Mouse (Mus musculus) stomach, postnatal 0 days (tissue): Measurements from ENCODE around the gene Csdc2. TPM values are rescaled to one million over a fixed set of nuclear protein-coding genes. Genes with fewer than 3 reads are reported as not detected.
"Not testable (repeated sequence)": the region's sequence is repeated elsewhere in the genome, so short reads cannot be mapped to it uniquely, and the experiment has no call there.

Experiments
- ATAC-seq: fragments of 200-750 bp; cut with Nextera tagmentation; 2 replicates; pipeline ENCODE4 v1.8.0; 2017; ENCODE audit not compliant: low FRiP score, low TSS enrichment
- DNase-seq: peaks from one replicate; pipeline ENCODE4 v3.0.0-alpha.2; 2016; ENCODE audit warnings: low spot score
- H3K27ac ChIP-seq: fragments of 300-500 bp; sonication (generic); replicated peaks from 2 replicates; pipeline ENCODE4 v1.5.1; 2014; ENCODE audit warnings: mild to moderate bottlenecking, control low read depth
- H3K27me3 ChIP-seq: fragments of 300-500 bp; sonication (generic); 2 replicates; pipeline ENCODE4 v1.6.1; 2014; ENCODE audit warnings: low read length; ENCODE audit not compliant: control insufficient read depth, insufficient read depth
- H3K36me3 ChIP-seq: fragments of 300-500 bp; sonication (generic); 2 replicates; pipeline ENCODE4 v1.6.1; 2014; ENCODE audit warnings: low read length, mixed read lengths; ENCODE audit not compliant: control insufficient read depth, insufficient read depth
- H3K4me1 ChIP-seq: fragments of 300-500 bp; sonication (generic); replicated peaks from 2 replicates; pipeline ENCODE4 v1.6.1; 2014; ENCODE audit warnings: antibody characterized with exemption; ENCODE audit not compliant: control insufficient read depth, insufficient read depth
- H3K4me2 ChIP-seq: fragments of 300-500 bp; sonication (generic); replicated peaks from 2 replicates; pipeline ENCODE4 v1.6.1; 2014; ENCODE audit warnings: low read depth, mild to moderate bottlenecking, control low read depth, moderate library complexity
- H3K4me3 ChIP-seq: fragments of 300-500 bp; sonication (generic); 2 replicates; pipeline ENCODE4 v1.5.1; 2014; ENCODE audit warnings: low read depth, low read length, control low read depth
- H3K9ac ChIP-seq: fragments of 300-500 bp; sonication (generic); 2 replicates; pipeline ENCODE4 v1.6.1; 2014; ENCODE audit warnings: mild to moderate bottlenecking, low read length, control low read depth, mixed read lengths
- H3K9me3 ChIP-seq: fragments of 300-500 bp; sonication (generic); 2 replicates; pipeline ENCODE4 v1.6.1; 2016; ENCODE audit warnings: low read length; ENCODE audit not compliant: control insufficient read depth
- CTCF ChIP-seq: IDR thresholded peaks from 2 replicates; pipeline ENCODE4 v1.5.1; 2016; ENCODE audit warnings: antibody characterized with exemption, low read depth, mild to moderate bottlenecking, moderate library complexity
- EP300 ChIP-seq: optimal IDR thresholded peaks from 2 replicates; pipeline ENCODE3; 2016; ENCODE audit warnings: antibody characterized with exemption
- WGBS: fragments of 180-500 bp; shearing (Covaris S2); extraction: QIAGEN DNeasy Blood & Tissue Kit; methylation state at CpG from one replicate; pipeline ENCODE4 v1.1.7; 2014; 5-methylcytosine and 5-hydroxymethylcytosine counted together
- polyA plus RNA-seq: library from polyadenylated mRNA; unstranded; fragments of >200 nt; fragmentation: Nextera tagmentation; extraction: Ambion mirVana; gene quantifications from 2 replicates; pipeline ENCODE4 v1.2.1, GENCODE M21; 2015

Csdc2 gene
- polyA plus RNA-seq, 1 experiment from 2014 or later = 9.7 TPM

GRCm38 (mm10) chr15:81967821-81968220, 31.3 kb downstream of the Csdc2 start:
- 87% methylated on average over 5 of the region's 5 CpGs for WGBS
- no peak overlapping the region for H3K27ac ChIP-seq
- no peak overlapping the region for H3K4me2 ChIP-seq
- TF ChIP-seq CTCF (no peak), EP300 (no peak)
- no peaks in the 10 kb centered on the region for H3K36me3 ChIP-seq
- H3K4me1 ChIP-seq = no peaks in the 10 kb centered on the region
- no peak overlapping the region for H3K4me3 ChIP-seq
- no peaks in the 10 kb centered on the region for H3K9me3 ChIP-seq
- no peak for DNase-seq
- H3K9ac ChIP-seq = no peak overlapping the region
- ATAC-seq = no peak
- no peaks in the 10 kb centered on the region for H3K27me3 ChIP-seq

GRCm38 (mm10) chr15:81968447-81968846, 31.9 kb downstream of the Csdc2 start:
- Histone ChIP-seq H3K4me3 (no peak overlapping the region), H3K27me3 (no peaks in the 10 kb centered on the region), H3K4me2 (no peak overlapping the region), H3K36me3 (no peaks in the 10 kb centered on the region), H3K4me1 (no peaks in the 10 kb centered on the region), H3K9me3 (no peaks in the 10 kb centered on the region), H3K27ac (no peak overlapping the region), H3K9ac (no peak overlapping the region)
- TF ChIP-seq EP300 (no peak), CTCF (no peak)
- 45% methylated on average over 2 of the region's 2 CpGs for WGBS
- ATAC-seq (no peak), DNase-seq (no peak)

DNA sequence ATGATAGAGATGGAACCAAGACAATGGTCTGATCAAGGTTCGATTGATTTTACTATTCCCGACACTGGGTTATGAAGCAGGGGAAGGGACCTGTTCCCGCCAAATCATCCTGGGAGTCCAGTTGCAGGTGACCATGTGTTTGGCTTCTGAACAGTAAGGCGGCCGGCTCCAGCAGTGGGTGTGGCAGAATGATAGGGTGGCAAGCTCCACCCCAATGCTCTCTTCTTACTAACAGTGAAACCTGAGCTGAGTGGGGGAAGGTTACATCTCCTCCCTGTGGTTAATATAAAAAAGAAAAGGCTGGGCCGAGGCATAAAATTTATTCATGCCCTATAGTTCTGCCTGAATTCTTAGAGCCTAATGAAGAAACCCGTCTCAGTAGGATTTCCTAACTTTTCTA, 32.6 kb downstream of the Csdc2 start:
- Histone ChIP-seq H3K4me3 (no peak overlapping the region), H3K9ac (no peak overlapping the region), H3K4me2 (no peak overlapping the region), H3K9me3 (no peaks in the 10 kb centered on the region), H3K27ac (no peak overlapping the region), H3K27me3 (no peaks in the 10 kb centered on the region), H3K4me1 (no peaks in the 10 kb centered on the region), H3K36me3 (no peaks in the 10 kb centered on the region)
- TF ChIP-seq CTCF (no peak), EP300 (no peak)
- DNase-seq (peak; percentile 56), ATAC-seq (no peak)
- WGBS = 44% methylated on average over 7 of the region's 7 CpGs

DNA sequence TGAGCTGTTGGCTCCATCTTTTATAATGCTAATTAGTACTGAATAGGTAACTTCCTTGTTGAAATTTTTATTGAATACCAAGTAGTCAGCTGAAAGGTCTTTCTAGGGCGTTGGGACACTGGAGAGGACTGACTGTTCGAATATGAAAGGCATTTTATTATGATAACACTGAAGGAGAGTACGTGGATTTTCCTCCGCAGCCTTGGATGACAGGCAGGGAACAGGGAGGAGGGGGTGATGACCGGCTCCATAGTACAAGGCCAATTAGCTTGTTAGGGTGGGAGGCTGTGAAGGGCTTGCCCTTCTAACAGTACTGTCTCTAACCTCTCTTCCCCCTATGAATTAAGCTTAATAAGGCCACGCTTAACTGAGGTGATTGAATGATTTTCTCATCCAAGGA, 33.1 kb downstream of the Csdc2 start:
- H3K27me3 ChIP-seq, DNase-seq, H3K4me3 ChIP-seq, H3K27ac ChIP-seq, H3K9me3 ChIP-seq, H3K4me1 ChIP-seq, ATAC-seq, H3K36me3 ChIP-seq, H3K9ac ChIP-seq, H3K4me2 ChIP-seq: not testable (repeated sequence)
- WGBS = 74% methylated on average over 6 of the region's 6 CpGs

DNA sequence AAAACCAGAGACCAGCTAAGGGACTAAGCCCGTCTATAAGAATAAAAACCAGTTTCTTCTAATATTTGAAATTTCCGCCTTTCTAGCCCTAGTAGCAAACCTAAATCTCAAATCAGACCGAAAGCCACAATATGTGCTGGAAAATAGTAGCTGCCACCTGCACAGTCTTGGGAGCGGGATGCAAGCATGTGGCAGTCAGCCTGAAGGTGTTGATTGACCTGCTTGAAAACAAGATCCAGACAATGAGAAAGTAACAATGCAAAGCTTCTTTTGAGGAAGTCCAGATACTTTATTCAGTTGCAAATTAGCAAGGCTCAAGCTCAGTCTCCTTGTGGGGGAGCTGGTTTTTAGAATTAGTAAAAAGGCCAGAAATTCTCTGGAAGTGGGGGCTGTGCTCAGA, 33.9 kb downstream of the Csdc2 start:
- H3K27me3 ChIP-seq, H3K4me3 ChIP-seq, DNase-seq, H3K9me3 ChIP-seq, H3K27ac ChIP-seq, ATAC-seq, H3K4me1 ChIP-seq, H3K4me2 ChIP-seq, H3K9ac ChIP-seq, H3K36me3 ChIP-seq: not testable (repeated sequence)
- WGBS = 93% methylated on average over 4 of the region's 4 CpGs

DNA sequence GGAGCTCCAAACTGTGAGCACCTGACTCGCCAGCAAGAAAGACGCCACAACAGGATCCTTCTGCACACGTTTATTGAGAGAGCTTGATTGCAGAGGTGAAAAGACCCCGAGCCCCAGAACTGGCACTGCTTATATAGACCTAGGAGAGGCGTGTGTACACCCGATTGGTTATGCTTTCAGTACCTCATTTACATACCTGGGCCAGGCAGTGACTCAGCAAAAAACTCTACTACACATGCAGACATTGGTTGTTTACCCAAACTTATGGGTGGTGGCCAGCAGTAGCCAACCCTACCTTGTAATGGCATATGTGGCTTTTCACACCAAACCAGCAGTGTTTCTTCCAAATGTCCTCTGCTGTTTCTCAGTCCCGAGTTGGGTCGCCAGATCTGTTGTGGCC, 38.6 kb downstream of the Csdc2 start:
- not testable (repeated sequence) for H3K4me3 ChIP-seq, H3K36me3 ChIP-seq, ATAC-seq, H3K4me2 ChIP-seq, H3K9me3 ChIP-seq, H3K27me3 ChIP-seq, DNase-seq, H3K4me1 ChIP-seq, H3K9ac ChIP-seq, H3K27ac ChIP-seq
- WGBS = 95% methylated on average over 8 of the region's 8 CpGs

- Histone ChIP-seq H3K4me3 (no peak within 1 kb of the TSS), H3K27ac (no peak within 1 kb of the TSS), H3K9me3 (no peaks in the 10 kb centered on the region), H3K4me2 (no peak within 1 kb of the TSS), H3K4me1 (no peaks in the 10 kb centered on the region), H3K27me3 (no peaks in the 10 kb centered on the region), H3K36me3 (no peaks in the 10 kb centered on the region), H3K9ac (no peak within 1 kb of the TSS)
- no peak for DNase-seq
- 94% methylated on average over 23 of the region's 23 CpGs for WGBS
- no peak for ATAC-seq
- no peak for TF ChIP-seq EP300
- no peak for TF ChIP-seq CTCF
Measured at GRCm38 (mm10) chr15:81980321-81980720, 43.8 kb downstream of the Csdc2 start, which contains the start of gene 1700029P11Rik. Gene 1700029P11Rik (plus strand): TSS chr15:81980540.
